Mouse (Mus musculus) E14TG2a.4 (cell line): Measurements from ENCODE around the gene Ift81.

Experiments
- H3K27me3 ChIP-seq: 2 replicates; pipeline ENCODE4 v1.6.1; 2014; ENCODE audit warnings: low read length, control low read depth; ENCODE audit not compliant: insufficient read depth
- H3K36me3 ChIP-seq: 2 replicates; pipeline ENCODE4 v1.6.1; 2014; ENCODE audit warnings: low read length, control low read depth; ENCODE audit not compliant: insufficient read depth
- H3K4me1 ChIP-seq: replicated peaks from 2 replicates; pipeline ENCODE4 v1.6.1; 2014; ENCODE audit warnings: low read depth, low read length, control low read depth
- H3K4me3 ChIP-seq: replicated peaks from 2 replicates; pipeline ENCODE4 v1.5.1; 2014; ENCODE audit warnings: mild to moderate bottlenecking, low read length
- H3K9me3 ChIP-seq: 2 replicates; pipeline ENCODE4 v1.6.1; 2014; ENCODE audit warnings: low read length, control low read depth
- CTCF ChIP-seq: conservative IDR thresholded peaks from 2 replicates; pipeline ENCODE4 v1.5.1; 2014; ENCODE audit warnings: low read length
- NANOG ChIP-seq: IDR thresholded peaks from 2 replicates; pipeline ENCODE4 v1.6.1; 2014; ENCODE audit warnings: borderline replicate concordance, low read length, mixed read lengths
- POU5F1 ChIP-seq: IDR thresholded peaks from 2 replicates; pipeline ENCODE4 v1.6.1; 2014; ENCODE audit warnings: low read length, borderline replicate concordance

Ift81 gene

GRCm38 (mm10) chr5:122585546-122585945 is 28.8 kb downstream of the Ift81 start:
- TF ChIP-seq NANOG (no peak), POU5F1 (no peak), CTCF (no peak)
- H3K4me1 ChIP-seq: 0 out of 2 replicates have a peak, but pooled peaks cover 5% of the 10 kb centered on the region
- H3K36me3 ChIP-seq: peaks cover 5% of the 10 kb centered on the region; the same call in 1 of the 2 replicates
- no peak overlapping the region for H3K4me3 ChIP-seq
- H3K27me3 ChIP-seq: no peaks in the 10 kb centered on the region
- no peaks in the 10 kb centered on the region for H3K9me3 ChIP-seq

- TF ChIP-seq POU5F1 (no peak), CTCF (no peak)
- Histone ChIP-seq H3K4me1 (no peaks in the 10 kb centered on the region), H3K4me3 (no peak overlapping the region), H3K27me3 (no peaks in the 10 kb centered on the region), H3K9me3 (no peaks in the 10 kb centered on the region), H3K36me3 (0 out of 2 replicates have a peak, but pooled peaks cover 5% of the 10 kb centered on the region)
Observed at GRCm38 (mm10) chr5:122584093-122584492, 30.2 kb downstream of the Ift81 start.

GRCm38 (mm10) chr5:122576683-122577329 is 37.5 kb downstream of the Ift81 start:
- Histone ChIP-seq H3K27me3 (no peaks in the 10 kb centered on the region), H3K36me3 (0 out of 2 replicates have a peak, but pooled peaks cover 5% of the 10 kb centered on the region), H3K4me3 (no peak overlapping the region), H3K4me1 (no peaks in the 10 kb centered on the region), H3K9me3 (no peaks in the 10 kb centered on the region)
- TF ChIP-seq POU5F1: no peak
- TF ChIP-seq NANOG: no peak
- no peak for TF ChIP-seq CTCF

GRCm38 (mm10) chr5:122572001-122572400 is 42.3 kb downstream of the Ift81 start:
- H3K4me1 ChIP-seq: no peaks in the 10 kb centered on the region
- no peak for TF ChIP-seq NANOG
- no peak for TF ChIP-seq CTCF
- TF ChIP-seq POU5F1: no peak
- no peaks in the 10 kb centered on the region for H3K27me3 ChIP-seq
- H3K4me3 ChIP-seq: no peak overlapping the region
- H3K9me3 ChIP-seq: no peaks in the 10 kb centered on the region
- H3K36me3 ChIP-seq: no peaks in the 10 kb centered on the region

GRCm38 (mm10) chr5:122566626-122567025 is 47.7 kb downstream of the Ift81 start:
- H3K4me1 ChIP-seq: no peaks in the 10 kb centered on the region
- no peak overlapping the region for H3K4me3 ChIP-seq

GRCm38 (mm10) chr5:122560654-122561053 is 53.7 kb downstream of the Ift81 start:
- TF ChIP-seq CTCF: no peak
- TF ChIP-seq NANOG: no peak
- TF ChIP-seq POU5F1: no peak
- Histone ChIP-seq H3K4me3 (no peak overlapping the region), H3K27me3 (no peaks in the 10 kb centered on the region)

More at GRCm38 (mm10) chr5:122566626-122567025, 47.7 kb downstream of the Ift81 start:
- Histone ChIP-seq H3K36me3 (no peaks in the 10 kb centered on the region; the same call in 1 of the 2 replicates), H3K9me3 (no peaks in the 10 kb centered on the region), H3K27me3 (no peaks in the 10 kb centered on the region)
- TF ChIP-seq NANOG: no peak

GRCm38 (mm10) chr5:122558127-122558526 is 56.2 kb downstream of the Ift81 start:
- Histone ChIP-seq H3K4me1 (no peaks in the 10 kb centered on the region), H3K4me3 (no peak overlapping the region), H3K9me3 (no peaks in the 10 kb centered on the region), H3K36me3 (peaks cover 8% of the 10 kb centered on the region; the same call in 1 of the 2 replicates), H3K27me3 (no peaks in the 10 kb centered on the region)
- TF ChIP-seq NANOG (no peak), POU5F1 (no peak), CTCF (no peak)

More at GRCm38 (mm10) chr5:122560654-122561053, 53.7 kb downstream of the Ift81 start:
- no peaks in the 10 kb centered on the region for H3K9me3 ChIP-seq
- H3K4me1 ChIP-seq: no peaks in the 10 kb centered on the region
- peaks cover 8% of the 10 kb centered on the region; the same call in 1 of the 2 replicates for H3K36me3 ChIP-seq

GRCm38 (mm10) chr5:122555107-122555506 is 59.2 kb downstream of the Ift81 start:
- no peaks in the 10 kb centered on the region for H3K27me3 ChIP-seq
- H3K4me1 ChIP-seq: 0 out of 2 replicates have a peak, but pooled peaks cover 3% of the 10 kb centered on the region
- no peak overlapping the region for H3K4me3 ChIP-seq
- peaks cover 8% of the 10 kb centered on the region; the same call in 1 of the 2 replicates for H3K36me3 ChIP-seq
- no peak for TF ChIP-seq NANOG
- H3K9me3 ChIP-seq: no peaks in the 10 kb centered on the region

- H3K4me1 ChIP-seq: peaks cover 13% of the 10 kb centered on the region
- no peaks in the 10 kb centered on the region for H3K9me3 ChIP-seq
- no peaks in the 10 kb centered on the region for H3K27me3 ChIP-seq
- TF ChIP-seq CTCF (no peak), POU5F1 (no peak), NANOG (no peak)
- no peaks in the 10 kb centered on the region for H3K36me3 ChIP-seq
- no peak overlapping the region for H3K4me3 ChIP-seq
Observed at GRCm38 (mm10) chr5:122552638-122553037, 61.7 kb downstream of the Ift81 start.
